Mouse (Mus musculus): ENCODE results near the gene Pirt. TPM values are rescaled to one million over a fixed set of nuclear protein-coding genes. Genes with fewer than 3 reads are reported as not detected.

The Pirt gene
- polyA plus RNA-seq, 1 experiment from 2014 or later = 0.69 TPM

DNA sequence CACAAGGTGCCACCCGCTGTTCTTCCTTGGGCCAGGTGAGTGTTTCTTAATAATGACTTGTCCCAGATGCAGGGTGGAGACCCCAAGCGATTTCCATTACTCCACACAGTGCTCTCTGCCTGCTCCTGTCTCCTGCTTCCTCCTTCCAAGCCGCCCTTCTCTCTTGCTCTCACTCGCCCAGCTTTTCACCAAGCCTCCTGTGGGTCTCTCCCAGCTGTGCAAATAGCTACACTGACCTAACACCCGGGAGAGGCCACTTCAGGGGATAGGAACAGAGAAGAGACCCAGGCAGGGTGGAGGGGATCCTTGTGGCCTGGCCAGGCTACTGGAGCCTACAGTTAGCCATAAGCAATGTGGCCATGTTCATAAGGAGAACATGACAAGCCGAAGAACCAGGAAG is 35.1 kb downstream of the Pirt start:
- Histone ChIP-seq H3K9me3 (no peaks in the 10 kb centered on the region), H3K36me3 (no peaks in the 10 kb centered on the region), H3K4me3 (replicated peaks) (no peak overlapping the region), H3K27me3 (no peaks in the 10 kb centered on the region), H3K4me1 (replicated peaks) (no peaks in the 10 kb centered on the region), H3K4me2 (no peak overlapping the region), H3K9ac (replicated peaks) (no peak overlapping the region), H3K27ac (no peak overlapping the region)
- WGBS = 81% methylated on average over 6 of the region's 6 CpGs
- ATAC-seq (ENCODE audit: insufficient number of reproducible peaks, insufficient read depth, low FRiP score, low TSS enrichment, low read depth) = no peak

DNA sequence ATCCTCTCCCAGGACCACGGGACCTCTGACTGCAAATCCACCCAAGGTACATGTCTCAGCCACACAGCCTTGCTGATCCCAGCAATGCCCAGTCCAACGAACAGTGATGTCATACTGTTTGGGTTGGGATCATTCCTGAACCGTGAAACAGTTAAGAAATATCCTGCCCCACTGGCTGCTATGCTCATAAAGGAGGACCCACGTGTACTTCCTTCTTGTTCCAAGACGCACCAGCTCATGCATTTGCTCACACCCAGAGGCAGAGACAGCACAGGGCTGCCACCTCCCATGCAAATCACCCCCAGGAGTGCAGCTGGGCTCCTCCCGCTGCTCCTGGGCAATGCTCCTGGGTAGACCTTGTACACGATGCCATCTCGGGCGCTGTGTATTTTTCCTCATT is 44.5 kb downstream of the Pirt start, which contains the start of gene Tmem238l:
TSS of gene Tmem238l (plus strand) at position 336 of the 400 bp plus-strand sequence.
- no peak within 1 kb of the TSS for H3K9ac ChIP-seq (replicated peaks)
- no peak within 1 kb of the TSS for H3K4me2 ChIP-seq
- H3K36me3 ChIP-seq = no peaks in the 10 kb centered on the region
- H3K4me3 ChIP-seq (replicated peaks) = no peak within 1 kb of the TSS
- 82% methylated on average over 9 of the region's 9 CpGs for WGBS
- H3K27me3 ChIP-seq = no peaks in the 10 kb centered on the region
- H3K27ac ChIP-seq = no peak within 1 kb of the TSS
- no peak for ATAC-seq (ENCODE audit: insufficient number of reproducible peaks, insufficient read depth, low FRiP score, low TSS enrichment, low read depth)
- no peaks in the 10 kb centered on the region for H3K9me3 ChIP-seq
- no peaks in the 10 kb centered on the region for H3K4me1 ChIP-seq (replicated peaks)

DNA sequence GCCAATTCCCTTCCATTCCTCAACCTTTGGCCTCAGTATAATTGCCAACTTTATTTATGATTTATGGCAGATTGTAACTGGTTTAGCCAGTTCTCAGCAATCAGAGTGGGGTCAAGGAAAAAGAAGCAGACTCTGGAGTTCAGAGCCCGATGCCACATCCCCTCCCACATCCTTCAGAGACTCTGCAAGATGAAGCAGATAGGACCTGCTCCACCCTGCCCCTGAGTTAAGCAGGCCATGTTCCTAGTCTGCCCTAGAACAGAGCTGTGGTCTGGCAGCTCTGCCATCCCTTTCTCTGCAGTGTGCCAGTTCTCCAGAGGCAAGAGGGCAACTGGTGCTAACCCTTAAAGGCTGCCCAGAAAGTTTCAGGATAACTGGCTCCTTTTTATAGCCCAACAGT is 49.0 kb downstream of the Pirt start:
- Histone ChIP-seq H3K27ac (no peak overlapping the region), H3K9me3 (no peaks in the 10 kb centered on the region), H3K4me2 (no peak overlapping the region), H3K9ac (replicated peaks) (no peak overlapping the region), H3K36me3 (no peaks in the 10 kb centered on the region), H3K4me3 (replicated peaks) (no peak overlapping the region), H3K4me1 (replicated peaks) (no peaks in the 10 kb centered on the region), H3K27me3 (no peaks in the 10 kb centered on the region)
- ATAC-seq (ENCODE audit: insufficient number of reproducible peaks, insufficient read depth, low FRiP score, low TSS enrichment, low read depth) = no peak
- WGBS = 52% methylated on average over 1 of the region's 1 CpGs

DNA sequence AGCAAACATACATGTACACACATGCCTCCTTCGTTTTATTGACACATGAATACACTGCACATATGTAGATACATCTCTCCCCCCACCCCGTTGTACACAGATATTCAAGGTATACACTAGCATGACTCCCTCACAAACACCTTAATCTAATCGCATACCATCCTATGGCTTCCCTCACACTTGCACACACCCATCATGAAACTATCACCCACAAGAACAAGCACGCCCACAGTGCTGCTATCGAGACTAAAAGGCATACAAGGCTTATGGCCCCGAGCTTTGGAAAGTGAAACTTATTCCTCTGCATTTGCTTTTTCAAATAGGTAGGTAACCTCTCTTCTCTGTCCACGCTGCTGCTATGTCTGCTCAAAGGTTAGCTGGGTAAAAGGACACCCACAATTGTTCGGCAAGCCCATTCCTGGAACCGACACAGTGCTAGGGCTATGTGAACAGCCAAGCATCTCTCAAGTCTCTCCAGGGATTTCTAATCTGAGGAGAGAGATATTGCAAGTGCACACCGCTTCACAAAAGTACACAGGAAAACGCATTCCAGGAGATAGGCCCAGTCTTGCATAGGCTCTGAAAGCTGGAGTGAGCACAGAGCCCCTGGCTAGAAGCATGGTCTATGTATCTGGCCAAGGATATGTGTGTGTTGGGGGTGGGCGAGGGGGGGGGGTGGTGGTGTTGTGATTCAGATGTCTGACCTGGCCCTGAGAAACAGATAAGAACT is 49.8 kb downstream of the Pirt start:
- no peak overlapping the region for H3K4me2 ChIP-seq
- H3K9ac ChIP-seq (replicated peaks) = no peak overlapping the region
- no peaks in the 10 kb centered on the region for H3K9me3 ChIP-seq
- H3K4me1 ChIP-seq (replicated peaks) = no peaks in the 10 kb centered on the region
- H3K27ac ChIP-seq = no peak overlapping the region
- H3K27me3 ChIP-seq = no peaks in the 10 kb centered on the region
- ATAC-seq (ENCODE audit: insufficient number of reproducible peaks, insufficient read depth, low FRiP score, low TSS enrichment, low read depth) = no peak
- no peak overlapping the region for H3K4me3 ChIP-seq (replicated peaks)
- WGBS = 89% methylated on average over 12 of the region's 12 CpGs
- no peaks in the 10 kb centered on the region for H3K36me3 ChIP-seq

DNA sequence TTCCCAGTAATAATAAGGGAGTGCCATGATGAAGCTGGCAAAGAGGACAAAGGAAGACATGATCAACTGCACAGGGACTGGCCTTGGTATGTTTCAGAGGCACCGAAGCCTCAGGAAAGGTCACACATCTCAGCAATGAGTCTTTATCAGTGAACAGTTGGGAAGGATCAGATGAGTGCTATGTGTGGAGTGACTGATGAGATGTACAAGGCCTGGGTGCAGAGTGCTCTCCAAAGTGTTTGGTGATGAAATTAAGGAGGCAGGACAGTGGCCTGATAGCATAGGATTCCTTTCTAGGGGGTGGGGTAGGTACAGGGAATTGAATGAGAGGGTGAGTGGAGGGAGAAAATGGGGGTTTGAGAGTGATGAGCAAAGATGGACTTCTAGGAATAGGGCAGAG is 51.7 kb downstream of the Pirt start:
- H3K36me3 ChIP-seq = no peaks in the 10 kb centered on the region
- WGBS = 91% methylated on average over 1 of the region's 1 CpGs
- ATAC-seq (ENCODE audit: insufficient number of reproducible peaks, insufficient read depth, low FRiP score, low TSS enrichment, low read depth) = no peak
- H3K9me3 ChIP-seq = no peaks in the 10 kb centered on the region
- H3K9ac ChIP-seq (replicated peaks) = no peak overlapping the region
- no peaks in the 10 kb centered on the region for H3K4me1 ChIP-seq (replicated peaks)
- no peak overlapping the region for H3K27ac ChIP-seq
- H3K4me3 ChIP-seq (replicated peaks) = no peak overlapping the region
- H3K4me2 ChIP-seq = no peak overlapping the region
- no peaks in the 10 kb centered on the region for H3K27me3 ChIP-seq

DNA sequence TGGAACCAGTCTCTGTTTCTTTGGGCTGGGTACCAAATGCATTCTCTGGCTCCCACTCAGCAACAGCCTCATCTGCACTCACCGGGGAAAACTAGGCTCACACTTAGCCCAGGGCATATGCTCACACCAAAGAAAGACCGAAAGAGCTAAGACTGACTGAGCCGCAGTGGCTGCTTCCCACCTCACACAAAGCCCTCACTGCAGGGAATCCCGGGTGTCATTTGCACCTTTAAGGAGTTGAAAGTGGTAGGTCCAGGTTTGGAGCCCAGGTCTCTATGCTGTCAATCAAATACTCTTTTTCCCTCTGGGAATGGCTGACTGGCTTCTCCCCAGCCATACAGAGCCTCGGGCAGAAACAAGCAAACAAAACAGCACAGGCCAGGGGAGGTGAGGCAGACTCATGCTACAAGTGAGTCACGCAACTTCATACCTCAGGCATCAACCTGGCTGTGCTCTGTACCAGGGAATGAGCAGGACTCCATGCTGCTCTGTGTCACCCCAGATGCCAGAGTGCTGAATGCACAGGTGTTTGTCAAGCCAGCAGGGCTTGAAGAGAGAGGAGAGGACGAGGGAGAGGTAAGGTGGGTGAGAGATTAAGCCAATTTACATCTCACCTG is 54.8 kb downstream of the Pirt start:
- Histone ChIP-seq H3K36me3 (no peaks in the 10 kb centered on the region), H3K4me1 (replicated peaks) (no peaks in the 10 kb centered on the region), H3K9me3 (no peaks in the 10 kb centered on the region), H3K9ac (replicated peaks) (no peak overlapping the region), H3K27ac (no peak overlapping the region), H3K4me2 (no peak overlapping the region), H3K4me3 (replicated peaks) (no peak overlapping the region), H3K27me3 (no peaks in the 10 kb centered on the region)
- ATAC-seq (ENCODE audit: insufficient number of reproducible peaks, insufficient read depth, low FRiP score, low TSS enrichment, low read depth) = no peak
- 21% methylated on average over 7 of the region's 7 CpGs for WGBS

DNA sequence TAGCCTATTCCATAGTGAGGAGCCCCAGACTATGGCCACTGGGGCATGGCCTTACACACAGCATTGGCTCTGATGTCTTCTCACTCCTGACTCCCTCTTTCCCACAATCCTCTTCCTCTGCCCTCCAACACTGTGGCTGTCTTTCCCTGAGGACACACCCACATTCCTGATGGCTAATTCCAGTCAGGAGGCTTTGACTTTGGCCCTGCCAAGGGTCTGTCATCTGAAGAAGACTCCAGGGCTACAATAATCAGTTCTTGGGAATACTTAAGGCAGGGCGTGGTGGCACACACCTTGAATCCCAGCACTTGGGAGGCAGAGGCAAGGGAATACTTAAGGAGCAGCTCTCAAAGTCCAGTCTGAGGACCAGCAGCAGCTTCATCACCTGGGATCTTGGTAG is 56.8 kb downstream of the Pirt start:
- no peaks in the 10 kb centered on the region for H3K36me3 ChIP-seq
- no peak overlapping the region for H3K9ac ChIP-seq (replicated peaks)
- no peaks in the 10 kb centered on the region for H3K27me3 ChIP-seq
- WGBS = 89% methylated on average over 1 of the region's 1 CpGs
- no peak overlapping the region for H3K4me2 ChIP-seq
- H3K4me3 ChIP-seq (replicated peaks) = no peak overlapping the region
- H3K27ac ChIP-seq = no peak overlapping the region
- H3K4me1 ChIP-seq (replicated peaks) = no peaks in the 10 kb centered on the region
- H3K9me3 ChIP-seq = no peaks in the 10 kb centered on the region
- no peak for ATAC-seq (ENCODE audit: insufficient number of reproducible peaks, insufficient read depth, low FRiP score, low TSS enrichment, low read depth)

DNA sequence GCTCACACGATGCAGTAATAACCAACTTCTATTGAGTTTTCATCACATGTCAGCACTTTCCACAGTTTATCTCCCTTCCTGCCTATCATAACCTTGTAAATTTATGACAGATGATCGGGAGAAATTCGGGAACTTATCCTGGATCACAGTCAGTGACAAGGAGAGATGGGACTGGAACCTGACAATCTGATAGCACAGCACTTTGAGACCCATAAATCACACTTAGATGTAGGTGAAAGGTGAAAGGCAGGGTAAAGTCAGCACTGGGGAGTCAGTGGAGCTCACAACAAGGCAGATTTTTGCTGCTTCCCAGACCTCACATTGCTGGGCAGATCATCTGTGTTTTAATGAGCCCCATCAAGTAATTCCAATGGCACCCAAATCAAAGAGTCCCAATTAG is 61.7 kb downstream of the Pirt start:
- 71% methylated on average over 3 of the region's 3 CpGs for WGBS
- Histone ChIP-seq H3K4me3 (replicated peaks) (no peak overlapping the region), H3K27ac (no peak overlapping the region), H3K9me3 (peaks cover 16% of the 10 kb centered on the region), H3K36me3 (no peaks in the 10 kb centered on the region), H3K9ac (replicated peaks) (no peak overlapping the region), H3K4me2 (no peak overlapping the region), H3K4me1 (replicated peaks) (no peaks in the 10 kb centered on the region), H3K27me3 (no peaks in the 10 kb centered on the region)
- no peak for ATAC-seq (ENCODE audit: insufficient number of reproducible peaks, insufficient read depth, low FRiP score, low TSS enrichment, low read depth)

DNA sequence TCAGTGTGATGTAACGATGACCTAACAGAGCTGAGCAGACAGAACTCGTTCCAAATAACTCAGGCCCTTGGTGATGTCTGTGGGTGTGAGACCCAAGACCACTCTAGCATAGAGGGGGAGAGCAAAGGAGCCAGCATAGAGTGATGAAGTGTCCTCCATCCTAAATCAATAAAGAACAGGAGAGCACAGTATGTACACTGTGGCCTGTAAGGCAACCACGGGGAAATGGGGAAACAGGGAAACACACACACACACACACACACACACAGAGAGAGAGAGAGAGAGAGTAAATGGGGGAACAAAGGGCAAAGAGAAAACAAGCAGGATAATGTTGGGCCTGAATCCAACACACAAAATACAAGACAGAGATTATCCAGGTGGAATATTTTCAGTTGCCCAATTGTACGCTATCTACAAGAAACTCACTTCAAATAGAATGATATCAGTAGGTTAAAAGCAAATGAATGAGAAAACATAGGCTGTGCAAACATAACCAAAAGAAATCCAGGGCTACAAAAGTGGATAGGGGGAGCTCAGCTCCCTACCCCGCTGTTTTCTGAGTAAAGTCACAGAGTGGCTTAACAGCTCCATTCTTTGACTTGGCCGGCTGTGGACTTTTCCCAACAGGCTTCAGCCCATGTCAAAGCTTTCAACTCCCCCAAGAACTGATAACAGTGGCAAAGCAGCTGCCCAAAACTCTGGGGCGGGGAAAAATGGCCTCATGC is 64.0 kb downstream of the Pirt start:
- H3K36me3 ChIP-seq = no peaks in the 10 kb centered on the region
- H3K4me1 ChIP-seq (replicated peaks) = no peaks in the 10 kb centered on the region
- H3K27me3 ChIP-seq = no peaks in the 10 kb centered on the region
- ATAC-seq (ENCODE audit: insufficient number of reproducible peaks, insufficient read depth, low FRiP score, low TSS enrichment, low read depth) = no peak
- H3K27ac ChIP-seq = no peak overlapping the region
- H3K9ac ChIP-seq (replicated peaks) = no peak overlapping the region
- WGBS = 93% methylated on average over 7 of the region's 7 CpGs
- peaks cover 16% of the 10 kb centered on the region for H3K9me3 ChIP-seq
- H3K4me2 ChIP-seq = no peak overlapping the region
- H3K4me3 ChIP-seq (replicated peaks) = no peak overlapping the region

Measured in limb, embryonic 12.5 days (tissue).